Mouse (Mus musculus): ENCODE results near the gene Eif4g1. TPM values are rescaled to one million over a fixed set of nuclear protein-coding genes. Genes with fewer than 3 reads are reported as not detected.
"Not testable (repeated sequence)": the region's sequence is repeated elsewhere in the genome, so short reads cannot be mapped to it uniquely, and the experiment has no call there.

Eif4g1 gene
- polyA plus RNA-seq (2015; fragmentation: Nextera tagmentation; extraction: Ambion mirVana): 129 TPM in 2 replicates

DNA sequence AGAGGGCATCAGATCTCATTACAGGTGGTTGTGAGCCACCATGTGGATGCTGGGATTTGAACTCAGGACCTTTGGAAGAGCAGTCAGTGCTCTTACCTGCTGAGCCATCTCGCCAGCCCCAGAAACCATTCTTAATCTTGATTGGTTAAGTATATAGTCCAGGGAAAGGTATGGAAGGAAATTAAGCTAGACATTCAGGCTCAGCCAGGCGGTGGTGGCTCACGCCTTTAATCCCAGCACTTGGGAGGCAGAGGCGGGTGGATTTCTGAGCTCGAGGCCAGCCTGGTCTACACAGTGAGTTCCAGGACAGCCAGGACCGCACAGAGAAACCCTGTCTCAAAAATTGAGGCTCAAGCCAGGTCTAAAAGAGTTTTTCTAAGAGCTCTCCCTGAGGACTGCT lies at the start of gene Eif4g1:
TSS of gene Eif4g1 (plus strand) at position 301 of the 400 bp plus-strand sequence.
- not testable (repeated sequence) for H3K9ac ChIP-seq; H3K4me3 ChIP-seq; H3K27ac ChIP-seq (replicated peaks); H3K9me3 ChIP-seq; H3K4me1 ChIP-seq; ATAC-seq (ENCODE audit: extremely low read depth, insufficient number of reproducible peaks, low FRiP score, low TSS enrichment); H3K27me3 ChIP-seq (replicated peaks); H3K4me2 ChIP-seq
- H3K36me3 ChIP-seq: peaks cover 23% of the 10 kb centered on the region
- WGBS: 82% methylated on average over 5 of the region's 6 CpGs

GRCm38 (mm10) chr16:20619541-20620398 lies 48.3 kb upstream of the Eif4g1 start:
- 0 out of 2 replicates have a peak, but pooled peaks cover 8% of the 10 kb centered on the region for H3K36me3 ChIP-seq
- H3K9me3 ChIP-seq: no peaks in the 10 kb centered on the region
- 0 out of 2 replicates have a peak, but pooled peaks have one; percentile 26 for ATAC-seq (ENCODE audit: extremely low read depth, insufficient number of reproducible peaks, low FRiP score, low TSS enrichment)
- peaks cover 30% of the 10 kb centered on the region for H3K4me1 ChIP-seq
- peaks cover 65% of the 10 kb centered on the region for H3K27me3 ChIP-seq (replicated peaks)
- peak overlapping the region; percentile 99 for H3K4me2 ChIP-seq
- peak overlapping the region; percentile 75 for H3K4me3 ChIP-seq
- H3K9ac ChIP-seq: peak overlapping the region; percentile 37; the same call in 1 of the 2 replicates
- 2% methylated on average over 82 of the region's 83 CpGs for WGBS
- no peak overlapping the region for H3K27ac ChIP-seq (replicated peaks)

GRCm38 (mm10) chr16:20620399-20620735 lies 47.7 kb upstream of the Eif4g1 start:
- 0% methylated on average over 9 of the region's 9 CpGs for WGBS
- Histone ChIP-seq H3K27ac (replicated peaks) (no peak overlapping the region), H3K4me1 (peaks cover 30% of the 10 kb centered on the region), H3K9ac (no peak overlapping the region), H3K4me2 (peak overlapping the region; percentile 99), H3K9me3 (no peaks in the 10 kb centered on the region), H3K27me3 (replicated peaks) (peaks cover 70% of the 10 kb centered on the region), H3K36me3 (0 out of 2 replicates have a peak, but pooled peaks cover 8% of the 10 kb centered on the region), H3K4me3 (peak overlapping the region; percentile 75)
- no peak for ATAC-seq (ENCODE audit: extremely low read depth, insufficient number of reproducible peaks, low FRiP score, low TSS enrichment)

DNA sequence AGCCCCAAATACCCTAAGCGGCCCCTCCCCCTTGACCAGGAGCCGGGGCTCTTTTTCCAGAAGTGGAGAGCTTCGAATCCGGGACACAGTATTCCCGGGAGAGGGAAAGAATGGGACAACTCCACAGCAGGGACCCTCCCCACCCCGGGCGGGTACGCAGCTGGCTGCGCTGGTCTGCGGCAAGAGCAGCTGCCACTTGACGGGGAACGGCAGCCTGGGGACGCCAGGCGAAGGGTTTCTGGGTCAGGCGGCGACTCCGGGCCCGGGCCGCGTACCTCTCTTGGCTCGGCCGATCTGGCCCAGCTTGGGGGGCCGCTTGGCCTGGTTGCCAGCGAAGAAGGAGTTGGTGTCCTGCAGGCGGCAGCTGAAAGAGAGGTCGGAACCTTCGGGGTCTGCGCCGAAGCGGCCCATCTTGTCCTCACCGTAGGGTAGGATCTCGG lies 47.3 kb upstream of the Eif4g1 start:
- H3K4me1 ChIP-seq: peaks cover 30% of the 10 kb centered on the region

DNA sequence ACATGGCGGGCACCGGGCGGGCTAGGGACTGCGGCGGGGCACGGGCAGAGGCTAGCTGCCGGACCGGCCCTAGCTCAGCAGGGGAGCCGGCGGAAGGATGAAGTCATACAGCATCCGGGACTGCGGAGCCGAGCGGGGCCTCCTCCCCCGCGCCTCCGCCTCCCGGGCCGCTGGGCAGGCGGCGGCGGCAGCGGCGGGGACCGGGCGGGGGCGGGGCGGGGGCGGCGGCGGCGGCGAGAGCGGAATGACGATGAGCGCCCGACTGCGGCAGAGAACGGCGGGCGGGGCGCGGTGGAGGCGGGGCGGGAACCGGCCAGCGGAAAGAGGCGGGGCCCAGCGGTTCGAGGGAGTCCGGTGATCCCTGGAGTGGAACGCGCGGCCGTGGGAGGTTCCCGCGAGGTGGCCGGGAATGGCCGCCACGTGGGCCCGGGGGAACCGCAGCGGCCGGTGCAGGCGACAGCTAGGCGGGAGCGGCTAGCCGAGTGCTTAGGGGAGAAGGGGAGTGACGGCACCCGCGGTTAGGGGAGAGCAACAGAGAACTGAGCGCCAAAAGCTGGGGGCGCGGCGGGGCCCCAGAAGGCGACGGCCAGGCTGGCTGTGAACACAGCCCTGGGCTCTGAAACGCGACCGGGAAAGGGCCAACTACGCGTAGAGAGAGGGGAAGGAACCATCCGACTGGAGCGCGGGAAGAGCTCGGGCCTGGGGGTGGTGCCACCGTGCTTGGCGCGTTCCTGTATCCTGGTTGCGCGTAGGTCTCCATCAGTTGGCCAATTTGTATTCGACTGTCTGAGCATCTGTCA lies 46.7 kb upstream of the Eif4g1 start, which contains the start of gene Camk2n2:
TSS of gene Camk2n2 (minus strand) at position 97 of the 800 bp plus-strand sequence.
- WGBS: 1% methylated on average over 70 of the region's 92 CpGs
- Histone ChIP-seq H3K4me2 (peak within 1 kb of the TSS; percentile 99), H3K9ac (peak within 1 kb of the TSS; percentile 80), H3K27me3 (replicated peaks) (peaks cover 70% of the 10 kb centered on the region), H3K36me3 (0 out of 2 replicates have a peak, but pooled peaks cover 8% of the 10 kb centered on the region), H3K9me3 (no peaks in the 10 kb centered on the region), H3K4me1 (peaks cover 30% of the 10 kb centered on the region), H3K27ac (replicated peaks) (peak within 1 kb of the TSS; percentile 36; the same call in 1 of the 2 replicates), H3K4me3 (peak within 1 kb of the TSS; percentile 75)
- peak; percentile 17; the same call in 1 of the 2 replicates for ATAC-seq (ENCODE audit: extremely low read depth, insufficient number of reproducible peaks, low FRiP score, low TSS enrichment)

More for the DNA sequence above, 47.3 kb upstream of the Eif4g1 start:
- Histone ChIP-seq H3K9ac (peak overlapping the region; percentile 80), H3K4me3 (peak overlapping the region; percentile 75), H3K4me2 (peak overlapping the region; percentile 99), H3K27me3 (replicated peaks) (peaks cover 70% of the 10 kb centered on the region), H3K36me3 (0 out of 2 replicates have a peak, but pooled peaks cover 8% of the 10 kb centered on the region), H3K9me3 (no peaks in the 10 kb centered on the region), H3K27ac (replicated peaks) (no peak overlapping the region)
- no peak for ATAC-seq (ENCODE audit: extremely low read depth, insufficient number of reproducible peaks, low FRiP score, low TSS enrichment)
- WGBS: under 1% methylated on average over 32 of the region's 32 CpGs

- peaks cover 75% of the 10 kb centered on the region for H3K27me3 ChIP-seq (replicated peaks)
- peaks cover 30% of the 10 kb centered on the region for H3K4me1 ChIP-seq
- peak overlapping the region; percentile 80 for H3K9ac ChIP-seq
- H3K4me2 ChIP-seq: peak overlapping the region; percentile 99
- no peaks in the 10 kb centered on the region for H3K9me3 ChIP-seq
- no peak for ATAC-seq (ENCODE audit: extremely low read depth, insufficient number of reproducible peaks, low FRiP score, low TSS enrichment)
- H3K27ac ChIP-seq (replicated peaks): no peak overlapping the region
- 0 out of 2 replicates have a peak, but pooled peaks cover 8% of the 10 kb centered on the region for H3K36me3 ChIP-seq
- H3K4me3 ChIP-seq: peak overlapping the region; percentile 75
- WGBS: under 1% methylated on average over 37 of the region's 37 CpGs
Measured at GRCm38 (mm10) chr16:20621991-20622685, 46.0 kb upstream of the Eif4g1 start.

- Histone ChIP-seq H3K27ac (replicated peaks) (no peak overlapping the region), H3K27me3 (replicated peaks) (peaks cover 73% of the 10 kb centered on the region), H3K9ac (no peak overlapping the region), H3K9me3 (no peaks in the 10 kb centered on the region), H3K36me3 (0 out of 2 replicates have a peak, but pooled peaks cover 5% of the 10 kb centered on the region), H3K4me1 (peaks cover 30% of the 10 kb centered on the region), H3K4me2 (no peak overlapping the region), H3K4me3 (no peak overlapping the region)
- WGBS: 58% methylated on average over 2 of the region's 2 CpGs
- ATAC-seq (ENCODE audit: extremely low read depth, insufficient number of reproducible peaks, low FRiP score, low TSS enrichment): no peak
Measured at GRCm38 (mm10) chr16:20623211-20623610, 44.9 kb upstream of the Eif4g1 start.

GRCm38 (mm10) chr16:20628871-20629391 lies 39.2 kb upstream of the Eif4g1 start:
- WGBS: 49% methylated on average over 11 of the region's 11 CpGs
- H3K27ac ChIP-seq (replicated peaks): no peak overlapping the region
- peak overlapping the region; percentile 92 for H3K4me2 ChIP-seq

DNA sequence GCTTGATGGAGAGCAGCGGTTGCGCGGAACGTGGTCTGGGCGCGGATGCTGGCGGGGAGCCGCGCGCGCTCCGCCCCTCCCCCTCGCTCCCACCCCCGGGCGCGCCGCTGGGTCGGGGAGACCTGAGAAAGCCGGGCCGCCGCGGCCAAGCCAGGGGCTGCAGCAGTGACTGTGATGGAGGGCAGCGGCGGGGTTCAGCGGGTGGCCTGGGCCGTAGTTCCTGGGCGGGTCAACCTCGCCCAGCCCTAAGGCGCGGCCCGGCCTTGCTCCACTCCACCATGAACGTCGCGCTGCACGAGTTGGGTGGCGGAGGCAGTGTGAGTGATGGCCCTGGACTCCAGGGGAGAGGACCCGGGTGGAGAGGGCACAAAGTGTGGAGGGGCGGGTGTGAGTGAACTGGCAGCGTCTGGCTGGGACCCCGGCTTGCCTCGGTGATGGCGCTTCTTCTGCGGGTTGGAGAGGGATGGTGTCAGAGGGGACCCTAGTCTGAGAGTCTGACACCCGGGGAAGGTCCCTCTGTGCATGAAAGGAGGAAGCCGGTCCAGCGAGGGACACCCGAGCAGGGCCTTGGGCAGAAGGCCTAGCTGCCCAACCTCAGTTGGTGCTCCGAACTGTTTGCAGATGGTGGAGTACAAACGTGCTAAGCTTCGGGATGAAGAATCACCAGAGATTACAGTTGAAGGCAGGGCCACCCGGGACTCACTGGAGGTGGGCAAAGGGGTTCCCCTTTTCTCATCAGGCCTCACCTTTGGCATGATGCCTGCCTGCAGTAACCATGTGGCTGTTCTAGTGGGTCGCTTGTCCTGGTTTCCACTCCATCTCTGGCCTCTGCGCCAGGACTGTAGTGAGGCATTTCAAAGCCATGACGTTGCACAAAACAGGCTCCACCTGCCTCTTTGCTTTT lies 38.1 kb upstream of the Eif4g1 start, which contains the start of gene Ece2:
TSS of gene Ece2 (plus strand) at position 98 of the 904 bp plus-strand sequence.
- no peak for ATAC-seq (ENCODE audit: extremely low read depth, insufficient number of reproducible peaks, low FRiP score, low TSS enrichment)
- Histone ChIP-seq H3K27me3 (replicated peaks) (peaks cover 47% of the 10 kb centered on the region), H3K36me3 (no peaks in the 10 kb centered on the region), H3K4me3 (peak within 1 kb of the TSS; percentile 64), H3K27ac (replicated peaks) (no peak within 1 kb of the TSS), H3K4me1 (peaks cover 12% of the 10 kb centered on the region), H3K9ac (peak within 1 kb of the TSS; percentile 77), H3K9me3 (no peaks in the 10 kb centered on the region), H3K4me2 (peak within 1 kb of the TSS; percentile 92)
- WGBS: 7% methylated on average over 54 of the region's 54 CpGs

More at GRCm38 (mm10) chr16:20628871-20629391, 39.2 kb upstream of the Eif4g1 start:
- 0 out of 2 replicates have a peak overlapping the region, but pooled peaks have one; percentile 64 for H3K4me3 ChIP-seq
- no peaks in the 10 kb centered on the region for H3K36me3 ChIP-seq
- ATAC-seq (ENCODE audit: extremely low read depth, insufficient number of reproducible peaks, low FRiP score, low TSS enrichment): no peak
- peaks cover 12% of the 10 kb centered on the region for H3K4me1 ChIP-seq
- H3K27me3 ChIP-seq (replicated peaks): peaks cover 52% of the 10 kb centered on the region
- H3K9ac ChIP-seq: no peak overlapping the region
- H3K9me3 ChIP-seq: no peaks in the 10 kb centered on the region
